Mouse (Mus musculus) adrenal gland, postnatal 25 days (tissue): ENCODE data around the gene Olfr1113. TPM values are rescaled to one million over a fixed set of nuclear protein-coding genes. Genes with fewer than 3 reads are reported as not detected.
"Not testable (repeated sequence)": the region's sequence is repeated elsewhere in the genome, so short reads cannot be mapped to it uniquely, and the experiment has no call there.

ENCODE experiments used
- DNase-seq: peaks from one replicate; pipeline ENCODE4 v3.0.0; 2021; ENCODE audit warnings: mixed read lengths
- long read RNA-seq: library from polyadenylated mRNA; stranded (forward); transcript quantifications from one replicate; pipeline ENCODE4 v2.0.0, GENCODE M21; 2021
- microRNA-seq, 2 experiments: library from miRNA; unstranded; fragments of <30 nt; microRNA quantifications; one replicate each; pipeline ENCODE4 v1.2.0; 2021
- total RNA-seq: library from RNA; stranded (reverse); gene quantifications from 2 replicates; pipeline ENCODE4 v1.2.3, GENCODE M21; 2021

Gene Olfr1113
- total RNA-seq, result not detected in 2 replicates
- long read RNA-seq, result 0 reads

GRCm38 (mm10) chr2:87208670-87209069 lies at the start of gene Olfr1113:
Gene Olfr1113, plus strand, starts transcription at chr2:87208970.
- no peak for DNase-seq

DNA sequence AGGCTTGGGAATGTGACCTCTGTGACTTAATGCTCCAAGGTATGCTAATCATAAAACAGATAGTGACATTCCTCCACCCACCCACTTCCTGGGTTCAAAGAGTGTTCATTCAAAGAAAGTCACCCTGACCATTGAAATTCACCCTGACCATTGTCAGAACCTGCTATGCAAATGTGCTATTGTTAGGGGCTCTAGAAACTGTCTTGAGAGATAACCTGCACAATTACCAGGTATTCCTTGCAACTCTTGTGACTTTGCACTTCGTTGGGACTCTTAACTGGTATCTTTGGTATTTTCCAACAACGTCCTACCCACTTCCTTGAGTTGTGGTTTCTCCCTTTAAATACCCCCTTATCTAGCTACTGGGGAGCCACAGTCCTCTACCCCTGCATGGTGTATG lies 41.0 kb upstream of the Olfr1113 start:
- not testable (repeated sequence) for DNase-seq

DNA sequence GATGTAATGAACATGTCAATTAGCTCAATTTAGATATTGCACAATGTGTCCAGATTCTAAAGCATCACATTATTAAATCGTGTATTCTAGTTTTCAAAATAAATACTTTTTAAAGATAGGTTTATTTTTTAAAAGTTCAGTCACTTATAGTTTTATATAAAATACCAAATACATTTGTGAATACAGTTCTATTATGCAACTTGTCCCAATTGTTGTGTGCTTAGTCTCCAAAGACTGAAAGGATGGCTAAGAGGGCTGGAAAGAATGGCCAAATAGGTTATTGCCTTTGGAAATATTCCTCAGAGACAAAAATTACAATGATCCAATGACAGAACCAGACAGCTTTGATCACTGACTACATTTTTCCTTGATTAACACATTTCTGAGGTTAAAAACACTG lies 21.3 kb upstream of the Olfr1113 start, which contains the start of gene Olfr1112:
TSS of gene Olfr1112 (plus strand) at position 301 of the 400 bp plus-strand sequence.
- no peak for DNase-seq

- DNase-seq, result no peak
Measured at GRCm38 (mm10) chr2:87247713-87248112, 38.9 kb downstream of the Olfr1113 start, which contains the start of gene Olfr1115. Gene Olfr1115, plus strand, starts transcription at chr2:87248013.

Small RNAs within 50 kb of the gene (microRNA-seq; reads per million reads assigned to microRNA genes)
- 0 reads per million in 2 experiments for gene Gm27438

Other genes starting within 250 kb of the Olfr1113 start
- gene Olfr1099, start 248.3 kb upstream of the Olfr1113 start, total RNA-seq, result not detected in 2 replicates
- not detected in 2 replicates for gene Olfr1100, start 229.0 kb upstream of the Olfr1113 start, total RNA-seq
- not detected in 2 replicates for gene Olfr1101, start 217.7 kb upstream of the Olfr1113 start, total RNA-seq
- gene Olfr1102, start 210.6 kb upstream of the Olfr1113 start, total RNA-seq, result not detected in 2 replicates
- gene Olfr1104, start 181.9 kb upstream of the Olfr1113 start, total RNA-seq, result not detected in 2 replicates
- not detected in 2 replicates for gene Olfr1105, start 172.4 kb upstream of the Olfr1113 start, total RNA-seq
- not detected in 2 replicates for gene Olfr1106, start 156.7 kb upstream of the Olfr1113 start, total RNA-seq
- gene Olfr1107, start 133.2 kb upstream of the Olfr1113 start, total RNA-seq, result not detected in 2 replicates
- not detected in 2 replicates for gene Olfr1109, start 113.0 kb upstream of the Olfr1113 start, total RNA-seq
- gene Olfr259, start 94.4 kb upstream of the Olfr1113 start, total RNA-seq, result not detected in 2 replicates
- not detected in 2 replicates for gene Olfr1110, start 68.7 kb upstream of the Olfr1113 start, total RNA-seq
- not detected in 2 replicates for gene Olfr1111, start 56.3 kb upstream of the Olfr1113 start, total RNA-seq
- gene Olfr1112, start 21.2 kb upstream of the Olfr1113 start, total RNA-seq, result not detected in 2 replicates
- not detected in 2 replicates for gene Olfr1115, start 39.0 kb downstream of the Olfr1113 start, total RNA-seq
- not detected in 2 replicates for gene Olfr1116, start 58.6 kb downstream of the Olfr1113 start, total RNA-seq
- gene Olfr1118, start 98.6 kb downstream of the Olfr1113 start, total RNA-seq, result not detected in 2 replicates
- not detected in 2 replicates for gene Olfr1120, start 145.8 kb downstream of the Olfr1113 start, total RNA-seq
- gene Olfr1121, start 160.9 kb downstream of the Olfr1113 start, total RNA-seq, result not detected in 2 replicates
- gene Olfr1122, start 176.9 kb downstream of the Olfr1113 start, total RNA-seq, result not detected in 2 replicates
- gene Olfr1123, start 207.7 kb downstream of the Olfr1113 start, total RNA-seq, result not detected in 2 replicates
- gene Olfr1124, start 221.3 kb downstream of the Olfr1113 start, total RNA-seq, result not detected in 2 replicates
- not detected in 2 replicates for gene Olfr1126, start 245.0 kb downstream of the Olfr1113 start, total RNA-seq